Mouse (Mus musculus) heart, postnatal 0 days (tissue): ENCODE measurements around the gene Ccdc91. TPM values are rescaled to one million over a fixed set of nuclear protein-coding genes. Genes with fewer than 3 reads are reported as not detected.

ENCODE experiments used
- ATAC-seq: fragments of 200-750 bp; cut with Nextera tagmentation; 2 replicates; pipeline ENCODE4 v1.8.0; 2017; ENCODE audit warnings: low read depth, moderate number of reproducible peaks, moderate library complexity; ENCODE audit not compliant: insufficient read depth
- DNase-seq: peaks from one replicate; pipeline ENCODE4 v3.0.0-alpha.2; 2016; ENCODE audit warnings: low spot score
- H3K27ac ChIP-seq: fragments of 300-500 bp; sonication (generic); 2 replicates; pipeline ENCODE4 v1.5.1; 2014; ENCODE audit warnings: low read depth, mild to moderate bottlenecking
- H3K27me3 ChIP-seq: fragments of 300-500 bp; sonication (generic); 2 replicates; pipeline ENCODE4 v1.6.1; 2014; ENCODE audit warnings: low read length, mixed read lengths; ENCODE audit not compliant: control insufficient read depth, insufficient read depth
- H3K36me3 ChIP-seq: fragments of 300-500 bp; sonication (generic); replicated peaks from 2 replicates; pipeline ENCODE4 v1.6.1; 2014; ENCODE audit warnings: low read length, mixed read lengths; ENCODE audit not compliant: control insufficient read depth, insufficient read depth
- H3K4me1 ChIP-seq: fragments of 300-500 bp; sonication (generic); 2 replicates; pipeline ENCODE4 v1.6.1; 2014; ENCODE audit warnings: antibody characterized with exemption; ENCODE audit not compliant: control insufficient read depth, insufficient read depth
- H3K4me2 ChIP-seq: fragments of 300-500 bp; sonication (generic); 2 replicates; pipeline ENCODE4 v1.6.1; 2014; ENCODE audit warnings: low read depth, mild to moderate bottlenecking, low read length, moderate library complexity
- H3K4me3 ChIP-seq: fragments of 300-500 bp; sonication (generic); 2 replicates; pipeline ENCODE4 v1.5.1; 2014; ENCODE audit warnings: low read depth, low read length
- H3K9ac ChIP-seq: fragments of 300-500 bp; sonication (generic); replicated peaks from 2 replicates; pipeline ENCODE4 v1.6.1; 2014; ENCODE audit warnings: low read depth, low read length, mixed read lengths
- H3K9me3 ChIP-seq: fragments of 300-500 bp; sonication (generic); replicated peaks from 2 replicates; pipeline ENCODE4 v1.6.1; 2016; ENCODE audit warnings: low read length; ENCODE audit not compliant: control insufficient read depth
- CTCF ChIP-seq: IDR thresholded peaks from 2 replicates; pipeline ENCODE4 v1.5.1; 2016; ENCODE audit warnings: antibody characterized with exemption, control low read depth, low read depth
- EP300 ChIP-seq: IDR thresholded peaks from 2 replicates; pipeline ENCODE4 v1.6.1; 2016; ENCODE audit warnings: antibody characterized with exemption, low read depth
- WGBS: fragments of 180-500 bp; shearing (Covaris S2); extraction: QIAGEN DNeasy Blood & Tissue Kit; methylation state at CpG from one replicate; pipeline ENCODE4 v1.1.7; 2014; 5-methylcytosine and 5-hydroxymethylcytosine counted together
- polyA plus RNA-seq: library from polyadenylated mRNA; unstranded; fragments of >200 nt; fragmentation: Nextera tagmentation; extraction: Ambion mirVana; gene quantifications from 2 replicates; pipeline ENCODE4 v1.2.1, GENCODE M21; 2015
- total RNA-seq: library from RNA; depleted of rRNA; stranded (reverse); fragments of >200 nt; gene quantifications from 2 replicates; pipeline ENCODE4 v1.2.3, GENCODE M21; 2014; ENCODE audit warnings: low replicate concordance; rRNA removed

The Ccdc91 gene
- 17.7 and 25.8 TPM in 2 replicates for total RNA-seq
- 19.0 and 19.2 TPM in 2 replicates for polyA plus RNA-seq

DNA sequence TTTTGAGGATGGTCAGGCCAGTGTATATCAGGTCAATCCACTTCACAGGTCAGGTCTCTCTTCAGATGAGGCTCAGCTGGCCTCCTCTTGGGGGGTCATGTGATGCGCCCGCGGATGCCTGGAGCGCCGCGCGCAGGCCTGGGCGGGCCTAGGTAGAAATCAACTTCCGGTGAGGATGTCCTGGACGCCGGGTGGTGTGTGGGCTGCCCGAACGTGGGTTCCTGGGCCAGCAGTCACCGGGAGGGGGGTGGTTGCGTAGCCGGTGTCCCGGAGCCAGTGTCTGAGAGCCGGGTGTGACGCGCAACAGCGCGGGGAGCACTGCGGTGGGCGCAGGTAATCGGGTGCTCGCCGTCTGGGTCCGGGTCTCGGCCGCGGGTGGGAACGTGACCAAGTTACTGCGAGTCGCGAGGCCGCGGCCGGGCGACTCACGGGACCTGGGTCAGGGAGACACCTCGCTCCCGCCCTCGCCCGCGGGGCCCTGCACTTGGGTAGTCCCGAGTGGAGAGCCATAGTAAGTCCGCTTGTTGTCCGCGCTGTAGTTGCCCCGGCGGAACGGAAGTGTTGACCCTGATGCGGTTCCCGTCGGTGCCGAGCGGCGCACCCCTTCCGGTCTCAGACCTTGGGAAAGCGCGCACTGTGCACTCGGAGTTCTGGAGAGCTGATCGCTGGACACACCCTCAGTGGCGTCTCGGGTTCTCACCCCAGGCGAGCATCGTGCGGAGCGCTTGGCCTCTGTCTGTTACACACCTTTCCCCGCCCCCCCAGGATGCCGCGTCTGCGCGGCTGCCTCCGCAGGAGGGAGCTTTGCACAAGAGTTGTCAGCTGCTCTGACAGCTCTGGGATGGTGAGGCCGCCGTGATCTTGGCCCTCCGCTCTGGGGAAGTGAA lies at the start of gene Ccdc91:
TSS of gene Ccdc91 (plus strand) at position 102 of the 887 bp plus-strand sequence.
- Histone ChIP-seq H3K36me3 (no peaks in the 10 kb centered on the region), H3K9ac (peak within 1 kb of the TSS; percentile 83), H3K27me3 (no peaks in the 10 kb centered on the region), H3K4me2 (peak within 1 kb of the TSS; percentile 87), H3K27ac (peak within 1 kb of the TSS; percentile 88), H3K9me3 (no peaks in the 10 kb centered on the region), H3K4me3 (peak within 1 kb of the TSS; percentile 70), H3K4me1 (peaks cover 5% of the 10 kb centered on the region; the same call in 1 of the 2 replicates)
- DNase-seq (peak; percentile 89), ATAC-seq (peak; percentile 97)
- peak; percentile 78; the same call in 1 of the 2 replicates for TF ChIP-seq EP300
- TF ChIP-seq CTCF: no peak
- WGBS: under 1% methylated on average over 77 of the region's 78 CpGs

DNA sequence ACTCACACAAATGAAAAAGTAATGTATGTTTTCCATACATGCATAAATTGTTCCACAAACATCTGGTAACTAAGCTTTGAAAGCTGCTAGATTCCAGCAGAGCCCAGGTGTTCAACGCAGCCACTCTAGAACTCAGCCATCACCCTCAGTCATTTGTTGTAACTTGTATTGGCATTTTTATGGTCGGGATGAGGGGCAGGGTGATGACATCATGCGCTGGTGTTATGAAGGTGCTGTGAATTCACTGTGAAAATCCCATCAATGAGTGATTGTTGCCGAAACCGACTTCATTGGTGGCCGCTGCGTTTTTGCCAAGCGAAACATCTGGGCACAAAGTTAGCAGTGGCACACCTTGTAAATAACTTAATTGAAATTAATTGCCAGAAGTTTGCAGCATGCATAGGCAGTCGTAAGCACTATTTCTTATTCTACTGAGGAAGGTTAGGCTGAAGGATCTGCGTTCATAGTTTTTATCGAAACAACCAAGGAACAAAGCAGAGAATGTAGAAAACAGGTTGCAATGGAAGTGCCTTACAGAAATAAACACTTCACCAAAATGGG lies 48.6 kb upstream of the Ccdc91 start:
- Histone ChIP-seq H3K27ac (no peak overlapping the region), H3K4me1 (no peaks in the 10 kb centered on the region), H3K4me2 (no peak overlapping the region), H3K4me3 (no peak overlapping the region), H3K36me3 (no peaks in the 10 kb centered on the region), H3K27me3 (no peaks in the 10 kb centered on the region), H3K9me3 (no peaks in the 10 kb centered on the region), H3K9ac (no peak overlapping the region)
- TF ChIP-seq CTCF (no peak), EP300 (no peak)
- no peak for DNase-seq
- ATAC-seq: no peak
- 85% methylated on average over 11 of the region's 11 CpGs for WGBS

- no peaks in the 10 kb centered on the region for H3K36me3 ChIP-seq
- WGBS: 72% methylated on average over 5 of the region's 5 CpGs
- H3K4me3 ChIP-seq: no peak overlapping the region
- ATAC-seq (peak; percentile 58; the same call in 1 of the 2 replicates), DNase-seq (no peak)
- 0 out of 2 replicates have a peak, but pooled peaks cover 6% of the 10 kb centered on the region for H3K9me3 ChIP-seq
- no peak overlapping the region for H3K27ac ChIP-seq
- no peak overlapping the region for H3K4me2 ChIP-seq
- no peak overlapping the region for H3K9ac ChIP-seq
- H3K27me3 ChIP-seq: no peaks in the 10 kb centered on the region
- H3K4me1 ChIP-seq: no peaks in the 10 kb centered on the region
- TF ChIP-seq EP300 (no peak), CTCF (no peak)
These were observed 19.9 kb upstream of the Ccdc91 start for GRCm38 (mm10) chr6:147455775-147456174.

DNA sequence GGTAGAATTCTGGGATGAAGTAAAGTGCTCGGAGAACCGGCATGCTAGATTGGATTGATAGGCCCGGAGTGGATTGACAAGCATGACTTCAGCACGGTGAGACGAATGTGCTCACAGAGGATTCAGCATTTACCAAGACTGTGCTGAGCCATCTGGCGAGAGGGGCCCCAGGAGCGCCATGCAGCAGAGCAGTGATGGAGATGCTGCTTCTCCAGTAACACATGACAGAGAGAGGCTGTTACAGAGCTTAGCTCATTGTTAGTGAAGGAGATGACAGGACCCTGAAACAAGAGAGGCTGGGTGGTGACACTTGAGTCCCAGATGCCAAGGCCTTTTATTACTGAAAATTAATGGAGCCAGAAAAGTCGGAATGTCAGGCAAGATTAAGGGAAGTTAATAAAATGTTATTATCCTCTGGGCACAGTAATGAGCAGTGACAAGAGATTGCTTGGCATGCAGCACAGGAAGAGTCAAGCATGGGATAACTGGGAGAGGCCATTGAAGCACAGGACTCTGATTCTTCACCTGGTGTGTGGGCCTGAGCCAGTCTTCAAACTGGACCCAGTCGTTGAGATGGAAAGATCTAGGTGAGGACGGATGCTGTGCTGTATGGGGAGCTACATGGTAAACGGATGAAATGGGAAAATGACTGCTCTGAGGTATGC lies 16.9 kb upstream of the Ccdc91 start:
- Histone ChIP-seq H3K4me2 (no peak overlapping the region), H3K9me3 (no peaks in the 10 kb centered on the region), H3K27ac (no peak overlapping the region), H3K27me3 (no peaks in the 10 kb centered on the region), H3K4me3 (no peak overlapping the region), H3K9ac (no peak overlapping the region), H3K36me3 (no peaks in the 10 kb centered on the region), H3K4me1 (no peaks in the 10 kb centered on the region)
- DNase-seq (no peak), ATAC-seq (no peak)
- TF ChIP-seq CTCF (no peak), EP300 (no peak)
- WGBS: 74% methylated on average over 11 of the region's 11 CpGs

GRCm38 (mm10) chr6:147470016-147470415 lies 5.6 kb upstream of the Ccdc91 start:
- ATAC-seq (no peak), DNase-seq (no peak)
- no peaks in the 10 kb centered on the region for H3K9me3 ChIP-seq
- no peak overlapping the region for H3K4me3 ChIP-seq
- no peaks in the 10 kb centered on the region for H3K27me3 ChIP-seq
- H3K4me1 ChIP-seq: no peaks in the 10 kb centered on the region
- TF ChIP-seq EP300: no peak
- 0 out of 2 replicates have a peak overlapping the region, but pooled peaks have one; percentile 11 for H3K4me2 ChIP-seq
- H3K9ac ChIP-seq: no peak overlapping the region
- H3K36me3 ChIP-seq: no peaks in the 10 kb centered on the region
- no peak overlapping the region for H3K27ac ChIP-seq
- 27% methylated on average over 5 of the region's 5 CpGs for WGBS
